Mouse (Mus musculus) embryonic facial prominence, embryonic 15.5 days (tissue): ENCODE results near the gene Rad54l2. TPM values are rescaled to one million over a fixed set of nuclear protein-coding genes. Genes with fewer than 3 reads are reported as not detected.

Experiments
- ATAC-seq: fragments of 200-750 bp; cut with Nextera tagmentation; 2 replicates; pipeline ENCODE4 v1.8.0; 2017; ENCODE audit warnings: low read depth, moderate TSS enrichment; ENCODE audit not compliant: insufficient number of reproducible peaks, low FRiP score, low TSS enrichment
- H3K27ac ChIP-seq: fragments of 300-500 bp; sonication (generic); replicated peaks from 2 replicates; pipeline ENCODE4 v1.5.1; 2015; ENCODE audit warnings: mild to moderate bottlenecking, inconsistent platforms
- H3K27me3 ChIP-seq: fragments of 300-500 bp; sonication (generic); 2 replicates; pipeline ENCODE4 v1.6.1; 2015; ENCODE audit warnings: inconsistent platforms
- H3K36me3 ChIP-seq: fragments of 300-500 bp; sonication (generic); 2 replicates; pipeline ENCODE4 v1.6.1; 2015; ENCODE audit warnings: mild to moderate bottlenecking, inconsistent platforms
- H3K4me1 ChIP-seq: fragments of 300-500 bp; sonication (generic); 2 replicates; pipeline ENCODE4 v1.6.1; 2015; ENCODE audit warnings: inconsistent platforms
- H3K4me2 ChIP-seq: fragments of 300-500 bp; sonication (generic); replicated peaks from 2 replicates; pipeline ENCODE4 v1.6.1; 2015; ENCODE audit warnings: mild to moderate bottlenecking, inconsistent platforms
- H3K4me3 ChIP-seq: fragments of 300-500 bp; sonication (generic); replicated peaks from 2 replicates; pipeline ENCODE4 v1.5.1; 2015; ENCODE audit warnings: mild to moderate bottlenecking, inconsistent platforms
- H3K9ac ChIP-seq: fragments of 300-500 bp; sonication (generic); 2 replicates; pipeline ENCODE4 v1.6.1; 2015; ENCODE audit warnings: inconsistent platforms
- H3K9me3 ChIP-seq: fragments of 300-500 bp; sonication (generic); replicated peaks from 2 replicates; pipeline ENCODE4 v1.6.1; 2016; ENCODE audit warnings: inconsistent platforms
- WGBS: fragments of 180-500 bp; shearing (Covaris S2); methylation state at CpG from one replicate; pipeline ENCODE4 v1.1.7; 2015; 5-methylcytosine and 5-hydroxymethylcytosine counted together
- polyA plus RNA-seq: library from polyadenylated mRNA; unstranded; fragments of >200 nt; fragmentation: Nextera tagmentation; extraction: Ambion mirVana; gene quantifications from 2 replicates; pipeline ENCODE4 v1.2.1, GENCODE M21; 2015

Gene Rad54l2
- polyA plus RNA-seq, 1 experiment from 2014 or later = 6.9 TPM

GRCm38 (mm10) chr9:106752135-106752534 lies 36.9 kb downstream of the Rad54l2 start:
- ATAC-seq = no peak
- Histone ChIP-seq H3K4me3 (no peak overlapping the region), H3K9ac (no peak overlapping the region), H3K27me3 (no peaks in the 10 kb centered on the region), H3K27ac (no peak overlapping the region), H3K4me1 (no peaks in the 10 kb centered on the region), H3K4me2 (no peak overlapping the region), H3K9me3 (no peaks in the 10 kb centered on the region), H3K36me3 (peaks cover 14% of the 10 kb centered on the region)
- WGBS = 89% methylated on average over 5 of the region's 5 CpGs

GRCm38 (mm10) chr9:106739962-106740361 lies 49.0 kb downstream of the Rad54l2 start:
- Histone ChIP-seq H3K4me3 (no peak overlapping the region), H3K9ac (no peak overlapping the region), H3K4me1 (no peaks in the 10 kb centered on the region), H3K36me3 (no peaks in the 10 kb centered on the region), H3K27me3 (no peaks in the 10 kb centered on the region), H3K4me2 (no peak overlapping the region), H3K27ac (no peak overlapping the region), H3K9me3 (no peaks in the 10 kb centered on the region)
- ATAC-seq = no peak
- 93% methylated on average over 1 of the region's 1 CpGs for WGBS

GRCm38 (mm10) chr9:106739056-106739455 lies 49.9 kb downstream of the Rad54l2 start:
- no peak overlapping the region for H3K4me2 ChIP-seq
- H3K27ac ChIP-seq = no peak overlapping the region
- ATAC-seq = no peak
- H3K27me3 ChIP-seq = no peaks in the 10 kb centered on the region
- H3K9ac ChIP-seq = no peak overlapping the region
- no peaks in the 10 kb centered on the region for H3K9me3 ChIP-seq
- no peaks in the 10 kb centered on the region for H3K36me3 ChIP-seq
- H3K4me1 ChIP-seq = no peaks in the 10 kb centered on the region
- 65% methylated on average over 1 of the region's 1 CpGs for WGBS
- H3K4me3 ChIP-seq = no peak overlapping the region

GRCm38 (mm10) chr9:106738199-106738985 lies 50.6 kb downstream of the Rad54l2 start:
- Histone ChIP-seq H3K4me1 (no peaks in the 10 kb centered on the region), H3K9ac (no peak overlapping the region), H3K36me3 (no peaks in the 10 kb centered on the region), H3K27ac (no peak overlapping the region), H3K27me3 (no peaks in the 10 kb centered on the region), H3K4me2 (no peak overlapping the region), H3K9me3 (no peaks in the 10 kb centered on the region), H3K4me3 (no peak overlapping the region)
- WGBS = 88% methylated on average over 2 of the region's 2 CpGs
- ATAC-seq = no peak

GRCm38 (mm10) chr9:106733690-106734089 lies 55.3 kb downstream of the Rad54l2 start:
- no peak overlapping the region for H3K27ac ChIP-seq
- no peaks in the 10 kb centered on the region for H3K27me3 ChIP-seq
- no peak overlapping the region for H3K4me3 ChIP-seq
- no peak overlapping the region for H3K4me2 ChIP-seq
- ATAC-seq = no peak
- H3K9ac ChIP-seq = no peak overlapping the region
- H3K4me1 ChIP-seq = no peaks in the 10 kb centered on the region
- H3K36me3 ChIP-seq = no peaks in the 10 kb centered on the region
- 75% methylated on average over 2 of the region's 2 CpGs for WGBS
- H3K9me3 ChIP-seq = no peaks in the 10 kb centered on the region

- WGBS = 82% methylated on average over 2 of the region's 2 CpGs
- Histone ChIP-seq H3K27me3 (no peaks in the 10 kb centered on the region), H3K9ac (no peak overlapping the region), H3K4me2 (no peak overlapping the region), H3K4me3 (no peak overlapping the region), H3K27ac (no peak overlapping the region), H3K36me3 (no peaks in the 10 kb centered on the region), H3K4me1 (no peaks in the 10 kb centered on the region), H3K9me3 (no peaks in the 10 kb centered on the region)
- ATAC-seq = no peak
These were observed 59.6 kb downstream of the Rad54l2 start for GRCm38 (mm10) chr9:106729416-106729815.

- H3K36me3 ChIP-seq = peaks cover 4% of the 10 kb centered on the region; the same call in 1 of the 2 replicates
- WGBS = 89% methylated on average over 1 of the region's 1 CpGs
- no peaks in the 10 kb centered on the region for H3K4me1 ChIP-seq
- H3K9me3 ChIP-seq = no peaks in the 10 kb centered on the region
- ATAC-seq = no peak
- no peak overlapping the region for H3K9ac ChIP-seq
- H3K27me3 ChIP-seq = no peaks in the 10 kb centered on the region
- no peak overlapping the region for H3K4me2 ChIP-seq
- H3K4me3 ChIP-seq = no peak overlapping the region
- H3K27ac ChIP-seq = no peak overlapping the region
These were observed 62.1 kb downstream of the Rad54l2 start for GRCm38 (mm10) chr9:106726891-106727290.

GRCm38 (mm10) chr9:106725435-106725834 lies 63.6 kb downstream of the Rad54l2 start:
- Histone ChIP-seq H3K9me3 (no peaks in the 10 kb centered on the region), H3K27ac (no peak overlapping the region), H3K4me1 (no peaks in the 10 kb centered on the region), H3K27me3 (no peaks in the 10 kb centered on the region), H3K4me3 (no peak overlapping the region), H3K4me2 (no peak overlapping the region), H3K9ac (no peak overlapping the region), H3K36me3 (peaks cover 9% of the 10 kb centered on the region; the same call in 1 of the 2 replicates)
- no peak for ATAC-seq
- WGBS = 90% methylated on average over 2 of the region's 2 CpGs

GRCm38 (mm10) chr9:106724864-106725263 lies 64.1 kb downstream of the Rad54l2 start:
- ATAC-seq = no peak
- Histone ChIP-seq H3K27me3 (no peaks in the 10 kb centered on the region), H3K9me3 (no peaks in the 10 kb centered on the region), H3K4me3 (no peak overlapping the region), H3K9ac (no peak overlapping the region), H3K4me2 (no peak overlapping the region), H3K36me3 (peaks cover 14% of the 10 kb centered on the region; the same call in 1 of the 2 replicates), H3K27ac (no peak overlapping the region), H3K4me1 (no peaks in the 10 kb centered on the region)
- WGBS = 90% methylated on average over 1 of the region's 1 CpGs

- Histone ChIP-seq H3K4me1 (no peaks in the 10 kb centered on the region), H3K4me3 (no peak overlapping the region), H3K36me3 (peaks cover 64% of the 10 kb centered on the region), H3K9me3 (no peaks in the 10 kb centered on the region), H3K4me2 (no peak overlapping the region), H3K27me3 (no peaks in the 10 kb centered on the region), H3K27ac (no peak overlapping the region), H3K9ac (no peak overlapping the region)
- 92% methylated on average over 4 of the region's 4 CpGs for WGBS
- no peak for ATAC-seq
These were observed 72.3 kb downstream of the Rad54l2 start for GRCm38 (mm10) chr9:106716729-106717128.

- peaks cover 68% of the 10 kb centered on the region for H3K36me3 ChIP-seq
- no peak overlapping the region for H3K9ac ChIP-seq
- no peaks in the 10 kb centered on the region for H3K27me3 ChIP-seq
- H3K27ac ChIP-seq = no peak overlapping the region
- H3K4me2 ChIP-seq = no peak overlapping the region
- ATAC-seq = no peak
- H3K4me1 ChIP-seq = no peaks in the 10 kb centered on the region
- H3K4me3 ChIP-seq = no peak overlapping the region
- no peaks in the 10 kb centered on the region for H3K9me3 ChIP-seq
- WGBS = 89% methylated on average over 2 of the region's 2 CpGs
These were observed 72.8 kb downstream of the Rad54l2 start for GRCm38 (mm10) chr9:106716232-106716631.

- H3K27me3 ChIP-seq = no peaks in the 10 kb centered on the region
- H3K4me1 ChIP-seq = no peaks in the 10 kb centered on the region
- H3K4me2 ChIP-seq = no peak overlapping the region
- no peak for ATAC-seq
- H3K27ac ChIP-seq = no peak overlapping the region
- H3K4me3 ChIP-seq = no peak overlapping the region
- peaks cover 74% of the 10 kb centered on the region for H3K36me3 ChIP-seq
- 96% methylated on average over 2 of the region's 2 CpGs for WGBS
- H3K9me3 ChIP-seq = no peaks in the 10 kb centered on the region
- no peak overlapping the region for H3K9ac ChIP-seq
These were observed 76.5 kb downstream of the Rad54l2 start for GRCm38 (mm10) chr9:106712470-106712869.
